Mouse (Mus musculus): Measurements from ENCODE around the gene Klhdc1.

Klhdc1 gene

DNA sequence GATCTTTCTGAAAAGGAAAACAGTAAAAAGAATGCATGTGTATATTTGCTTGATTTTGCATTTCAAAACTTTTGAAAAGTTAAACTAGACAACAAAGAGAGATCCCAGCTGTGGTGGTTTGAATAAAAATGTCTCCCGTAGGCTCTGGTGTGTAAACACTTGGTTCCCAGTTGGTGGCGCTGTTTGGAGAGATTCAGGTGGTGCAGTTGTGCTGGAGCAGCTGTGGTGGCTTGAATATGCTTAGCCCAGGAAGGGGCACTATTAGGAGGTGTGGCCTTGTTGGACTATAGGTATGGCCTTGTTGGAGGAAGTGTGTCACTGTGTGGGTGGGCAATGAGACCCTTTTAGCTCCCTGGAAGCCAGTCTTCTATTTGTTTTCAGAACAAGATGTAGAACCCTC is 11.7 kb upstream of the Klhdc1 start:
- DNase-seq (ENCODE audit: low spot score): no peak

DNA sequence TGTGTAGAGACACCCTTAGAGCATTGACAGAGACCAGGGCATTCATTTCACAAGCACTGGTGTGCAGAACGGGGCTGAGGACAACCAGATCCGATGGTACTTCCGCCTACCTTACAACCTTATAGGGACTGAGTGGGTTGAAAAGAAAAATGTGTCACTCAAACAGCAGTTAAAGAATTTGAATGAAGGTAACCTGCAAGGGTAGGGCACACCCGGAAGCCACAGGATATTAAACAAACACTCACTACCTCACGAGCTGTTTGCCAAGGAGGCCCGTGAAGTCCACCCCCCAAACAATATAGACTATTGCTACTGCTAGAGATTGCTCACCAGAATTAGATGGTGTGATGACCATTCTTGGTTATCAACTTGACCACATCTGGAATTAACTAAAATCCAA is 5.2 kb upstream of the Klhdc1 start:
- no peak for DNase-seq (ENCODE audit: low spot score)

DNA sequence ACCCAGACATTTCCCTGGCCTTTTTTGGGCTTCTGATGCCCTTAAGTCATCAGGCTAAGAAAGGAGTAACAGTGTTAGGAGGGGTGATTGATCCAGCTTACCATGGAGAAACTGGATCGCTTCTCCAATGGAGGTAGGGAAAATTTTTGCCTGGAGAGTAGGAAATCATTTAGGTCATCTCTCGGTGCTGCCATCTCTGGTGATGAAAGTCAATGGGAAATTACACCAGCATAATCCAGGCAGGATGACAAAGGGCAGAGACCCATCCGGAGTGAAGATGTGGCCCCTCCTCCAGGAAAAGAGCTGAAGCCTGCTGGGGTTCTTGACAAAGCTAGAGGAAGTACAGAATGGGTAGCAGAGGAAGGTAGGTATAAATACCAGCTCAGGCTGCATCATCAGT is 2.7 kb upstream of the Klhdc1 start:
- no peak for DNase-seq (ENCODE audit: low spot score)

DNA sequence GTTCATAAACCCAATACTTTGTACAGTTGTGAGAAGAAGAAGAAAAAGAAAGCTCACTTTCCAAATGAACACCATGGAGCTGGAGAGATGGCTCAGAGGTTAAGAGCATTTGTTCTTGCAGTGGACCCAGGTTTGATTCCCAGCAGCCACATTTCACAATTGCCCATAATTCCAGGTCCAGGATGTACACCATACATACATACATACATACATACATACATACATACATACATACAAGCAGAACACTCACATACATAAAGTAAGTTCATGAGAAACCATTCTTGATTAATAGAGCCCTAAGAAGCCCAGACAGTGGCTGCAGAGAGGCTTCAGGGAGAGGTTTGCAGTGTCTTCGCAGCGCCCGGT is 412 bp downstream of the Klhdc1 start:
- no peak for DNase-seq (ENCODE audit: low spot score)

DNA sequence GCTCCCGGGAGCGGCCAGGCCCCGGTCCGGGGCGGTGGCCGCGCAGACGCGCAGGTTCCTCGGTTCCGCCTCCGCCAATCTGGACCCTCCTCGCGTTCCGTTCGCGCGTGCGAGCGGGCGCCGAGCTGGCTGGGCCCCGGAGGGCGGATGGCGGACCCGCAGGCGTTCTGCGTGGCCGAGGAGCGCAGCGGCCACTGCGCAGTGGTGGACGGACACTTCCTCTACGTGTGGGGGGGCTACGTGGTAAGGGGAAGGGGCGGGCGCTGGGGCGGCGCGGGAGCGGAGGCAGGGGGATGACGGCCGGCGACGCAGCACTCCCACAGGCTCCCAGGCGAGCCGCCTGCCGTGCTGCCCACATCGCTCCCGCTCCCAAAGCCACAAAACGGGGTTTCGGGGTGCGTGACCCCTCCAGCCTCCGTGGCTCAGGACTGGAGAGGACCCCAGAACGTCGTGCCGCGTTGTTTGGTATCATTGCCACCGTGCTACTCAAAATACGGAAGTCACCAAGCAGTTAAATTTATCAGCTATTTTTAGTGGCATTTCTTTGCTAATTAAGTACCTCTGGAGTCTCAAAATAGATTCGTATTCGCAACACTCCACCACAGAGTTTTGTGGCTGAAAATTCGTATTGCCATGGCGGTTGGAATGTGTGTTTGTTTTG is 925 bp downstream of the Klhdc1 start:
- DNase-seq (ENCODE audit: low spot score): peak; percentile 72

DNA sequence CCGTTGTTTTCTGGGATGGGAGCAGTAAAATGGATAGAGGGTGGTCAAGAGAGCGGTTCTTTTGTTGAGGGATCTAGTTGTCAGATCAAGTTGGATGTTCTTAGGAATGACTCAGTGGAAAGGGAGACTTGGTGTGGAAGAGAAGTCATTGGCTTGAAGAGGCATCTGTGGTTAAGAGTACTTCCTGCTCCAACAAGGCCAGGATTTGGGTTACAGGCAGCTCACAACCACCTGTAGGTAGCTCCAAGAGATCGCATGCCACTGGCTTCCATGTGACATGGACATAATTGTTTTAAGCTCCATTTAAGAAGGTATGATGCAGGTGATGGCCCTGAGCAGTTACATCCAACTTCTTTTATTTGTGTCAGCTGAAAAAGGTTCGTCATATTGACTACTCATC is 8.8 kb downstream of the Klhdc1 start:
- no peak for DNase-seq (ENCODE audit: low spot score)

DNA sequence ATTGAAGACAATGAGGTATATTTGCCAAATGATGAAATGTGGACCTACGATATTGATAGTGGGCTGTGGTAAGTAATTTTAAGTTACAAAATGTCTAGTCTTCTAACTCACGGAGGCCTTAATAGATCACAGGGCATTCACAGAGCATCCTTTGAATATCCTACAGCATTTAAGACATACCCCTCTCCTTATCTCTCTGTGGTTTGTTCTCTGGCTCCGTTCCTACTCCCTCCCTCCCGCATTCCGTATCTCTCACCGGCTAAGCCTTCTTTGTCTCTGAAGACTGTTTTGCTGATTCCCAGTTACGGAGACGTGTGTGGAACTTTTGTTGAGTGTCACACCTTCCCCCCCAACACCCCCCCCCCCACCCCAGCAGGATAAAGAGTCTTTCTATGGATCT is 9.8 kb downstream of the Klhdc1 start:
- DNase-seq (ENCODE audit: low spot score): no peak

DNA sequence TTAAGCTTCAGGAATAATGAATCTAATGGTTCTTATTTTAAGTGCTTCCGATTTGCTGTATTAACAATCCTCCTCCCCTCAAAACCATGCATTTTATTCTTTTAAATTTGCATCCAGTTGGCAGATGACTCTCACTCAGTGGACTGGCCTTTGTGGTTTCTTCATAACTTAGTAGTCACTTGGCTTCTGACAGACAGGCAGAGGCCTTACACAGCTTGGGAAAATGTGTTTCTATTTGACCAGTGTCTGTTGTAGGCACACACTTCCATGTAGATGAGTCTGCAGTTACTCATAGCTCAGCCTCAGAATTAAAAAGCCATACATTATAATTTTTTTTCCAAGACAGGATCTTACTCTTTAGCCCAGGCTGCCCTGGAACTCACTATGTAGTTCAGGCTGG is 12.8 kb downstream of the Klhdc1 start:
- no peak for DNase-seq (ENCODE audit: low spot score)

DNA sequence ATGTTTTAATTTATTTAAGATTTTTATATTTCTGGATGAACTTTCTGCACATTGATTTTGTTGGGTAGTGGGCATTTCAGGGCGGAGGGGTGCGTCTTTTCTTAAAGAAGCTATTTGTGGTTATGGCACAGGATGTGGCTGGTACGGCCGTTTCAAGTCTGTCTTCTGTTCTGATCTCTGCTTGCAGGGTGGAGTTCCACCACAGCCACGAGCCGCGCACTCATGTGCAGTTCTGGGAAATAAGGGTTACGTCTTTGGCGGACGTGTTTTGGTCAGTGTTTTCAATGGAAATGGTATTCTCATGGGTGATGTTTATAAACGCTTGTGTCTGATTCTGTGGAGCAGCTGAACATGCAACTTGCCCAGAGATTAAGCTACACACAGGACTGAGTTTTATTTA is 16.9 kb downstream of the Klhdc1 start:
- DNase-seq (ENCODE audit: low spot score): no peak

DNA sequence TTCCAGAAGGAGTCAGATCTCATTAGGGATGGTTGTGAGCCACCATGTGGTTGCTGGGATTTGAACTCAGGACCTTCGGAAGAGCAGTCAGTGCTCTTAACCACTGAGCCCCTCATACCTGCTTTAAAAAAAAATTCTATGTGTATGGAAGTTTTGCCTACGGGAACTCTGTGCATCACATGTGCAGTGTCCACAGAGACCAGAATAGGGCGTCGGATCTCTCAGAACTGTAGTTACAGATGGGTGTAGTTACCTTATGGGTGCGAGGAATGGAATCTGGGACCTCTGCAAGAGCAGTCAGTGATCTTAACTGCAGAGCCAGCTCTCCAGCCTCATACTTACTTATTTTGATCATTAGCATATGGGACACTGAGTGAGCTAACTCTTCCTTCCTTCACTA is 21.3 kb downstream of the Klhdc1 start:
- no peak for DNase-seq (ENCODE audit: low spot score)

DNA sequence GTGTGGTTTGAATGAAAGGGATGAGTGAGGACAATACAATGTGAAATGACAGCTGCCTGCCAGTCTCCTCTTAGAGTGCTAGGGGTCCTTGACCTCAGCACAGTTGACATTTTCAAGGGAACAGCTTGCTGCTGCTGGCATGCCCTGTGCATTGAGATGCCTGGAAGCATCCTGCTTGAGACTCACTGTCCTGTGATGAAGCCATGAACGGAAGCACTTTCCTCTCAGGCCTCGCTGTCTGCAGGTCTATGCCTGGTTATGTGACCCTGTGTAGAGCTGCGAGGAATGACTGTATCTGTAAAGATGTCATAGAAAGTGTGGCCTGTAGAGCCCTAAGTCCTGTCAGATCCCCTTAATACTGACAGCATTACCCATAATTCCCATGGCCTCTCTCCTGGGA is 24.1 kb downstream of the Klhdc1 start:
- no peak for DNase-seq (ENCODE audit: low spot score)

DNA sequence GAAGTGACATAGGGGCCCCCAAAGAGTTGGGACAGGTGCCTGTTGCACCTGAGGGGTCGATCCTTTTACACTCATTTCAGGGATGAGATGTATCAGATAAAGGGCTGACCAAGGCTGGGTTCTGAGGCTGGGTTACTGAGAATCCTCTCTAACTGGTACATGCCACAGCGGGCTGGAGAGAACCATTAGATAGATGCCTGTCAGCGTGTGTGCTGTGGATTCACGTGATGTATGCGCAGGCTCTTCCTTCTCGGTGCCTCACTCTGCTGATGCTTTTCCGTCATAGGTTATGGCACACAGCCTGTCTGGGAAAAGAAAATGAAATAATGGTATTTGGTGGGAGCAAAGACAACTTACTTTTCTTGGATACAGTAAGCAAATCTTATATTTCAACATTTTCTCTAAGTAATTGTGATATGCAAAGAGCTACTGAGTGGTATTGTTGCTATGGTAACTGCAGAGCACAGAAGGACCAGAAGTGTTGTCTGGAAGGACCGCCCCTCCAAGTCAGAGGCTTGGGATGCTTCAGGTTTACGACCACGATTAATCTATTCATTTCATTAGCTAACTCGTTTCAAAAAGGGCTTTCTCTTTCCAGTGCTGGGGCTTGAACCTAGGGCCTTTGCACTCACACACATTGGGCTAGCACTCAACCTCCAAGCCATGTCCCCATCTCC is 27.1 kb downstream of the Klhdc1 start:
- no peak for DNase-seq (ENCODE audit: low spot score)

DNA sequence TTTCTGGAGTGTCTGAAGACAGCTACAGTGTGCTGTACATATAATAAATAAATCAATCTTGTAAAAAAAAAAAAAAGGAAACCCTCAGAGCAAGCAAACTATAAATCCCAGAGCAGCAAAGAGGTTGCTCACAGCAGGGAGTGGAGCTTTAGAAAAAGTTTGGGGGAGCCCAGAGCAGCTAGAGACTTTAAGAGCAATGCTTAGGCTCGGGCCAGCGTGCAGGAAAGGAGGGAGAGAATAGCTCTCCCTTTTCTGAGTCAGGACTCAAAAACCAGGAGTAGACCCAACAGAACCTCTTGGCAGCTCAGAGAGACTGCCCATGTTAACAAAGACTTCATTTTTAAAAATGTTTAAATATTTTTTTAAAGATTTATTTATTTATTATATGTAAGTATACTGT is 28.0 kb downstream of the Klhdc1 start:
- no peak for DNase-seq (ENCODE audit: low spot score)

DNA sequence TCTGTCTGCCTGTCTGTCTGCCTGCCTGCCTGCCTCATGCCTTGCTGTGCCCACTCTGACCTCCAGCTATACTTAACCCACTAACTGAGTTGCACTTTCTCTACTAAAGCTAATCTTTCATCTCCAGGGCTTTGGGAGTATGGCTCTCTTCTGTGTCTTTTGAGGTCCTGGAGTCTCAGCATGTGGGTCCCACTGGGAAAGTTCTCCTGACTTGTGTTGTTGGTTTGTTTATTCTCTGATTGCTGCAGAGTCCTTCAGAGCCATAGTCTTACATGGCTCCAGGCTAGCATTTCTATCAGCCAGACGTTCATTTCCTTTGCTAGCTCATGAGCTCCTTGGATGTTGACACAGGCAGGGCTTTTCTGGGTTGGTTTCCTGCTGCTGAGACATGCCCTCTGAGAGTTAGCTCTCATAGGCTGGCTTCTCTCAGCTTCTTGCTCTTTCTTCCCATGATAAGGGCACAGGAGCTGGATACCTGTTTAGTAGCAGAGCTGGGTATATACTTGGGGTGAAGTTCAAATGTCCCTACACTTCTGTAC is 39.0 kb downstream of the Klhdc1 start:
- DNase-seq (ENCODE audit: low spot score): no peak

DNA sequence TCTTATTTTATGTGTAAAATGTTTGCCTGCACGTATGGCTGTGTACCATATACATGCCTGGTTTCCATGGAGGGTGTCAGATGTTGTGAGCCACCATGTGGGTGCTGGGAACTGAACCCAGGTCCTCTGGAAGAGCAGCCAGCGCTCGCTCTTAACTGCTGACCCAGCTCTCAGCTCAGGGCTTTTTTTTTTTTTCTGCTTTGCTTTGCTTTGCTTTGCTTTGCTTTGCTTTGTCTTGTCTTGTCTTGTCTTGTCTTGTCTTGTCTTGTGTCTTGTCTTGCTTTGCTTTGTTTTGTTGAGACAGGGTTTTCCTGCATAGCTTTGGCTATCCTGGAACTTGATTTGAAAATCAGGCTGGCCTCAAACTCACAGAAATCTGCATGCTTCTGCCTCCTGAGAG is 39.9 kb downstream of the Klhdc1 start:
- DNase-seq (ENCODE audit: low spot score): no peak

DNA sequence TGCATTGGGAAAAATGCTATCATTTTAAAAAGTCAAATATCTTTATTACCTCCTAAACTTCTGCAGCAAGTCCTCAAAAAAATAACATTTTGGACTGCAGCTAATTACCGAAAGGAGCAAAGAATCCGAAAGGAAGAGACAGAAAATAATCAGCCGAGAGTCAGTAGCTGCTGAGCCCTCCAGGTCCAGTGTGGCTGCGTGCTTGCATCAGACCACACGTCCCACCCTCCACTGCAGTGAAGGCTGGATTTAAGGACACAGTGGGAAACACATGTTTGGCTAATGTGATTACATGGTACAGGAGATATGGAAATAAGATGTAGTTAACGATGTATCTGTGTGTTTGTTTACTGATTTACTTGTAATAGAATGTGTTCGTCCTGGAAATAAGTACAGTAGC is 42.2 kb downstream of the Klhdc1 start:
- DNase-seq (ENCODE audit: low spot score): no peak

DNA sequence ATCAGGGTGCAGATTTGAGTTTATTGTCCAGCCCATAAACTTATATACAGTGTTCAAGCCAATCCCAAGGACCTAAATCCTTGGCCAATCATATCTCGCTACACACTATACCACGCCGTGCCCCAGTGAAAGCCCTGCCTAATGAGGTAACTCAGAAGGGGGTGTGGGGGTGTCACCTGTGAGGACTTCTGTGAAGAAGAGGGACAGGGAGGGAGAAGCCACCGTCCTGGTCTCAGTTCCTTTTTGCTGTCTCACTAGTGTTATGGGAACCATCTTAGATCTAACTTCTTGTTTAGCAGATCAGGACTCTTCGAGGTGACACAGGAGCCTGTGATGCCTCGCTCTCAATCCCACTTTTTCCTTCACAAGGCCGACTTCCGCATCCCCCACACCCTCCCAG is 46.6 kb downstream of the Klhdc1 start:
- DNase-seq (ENCODE audit: low spot score): no peak

DNA sequence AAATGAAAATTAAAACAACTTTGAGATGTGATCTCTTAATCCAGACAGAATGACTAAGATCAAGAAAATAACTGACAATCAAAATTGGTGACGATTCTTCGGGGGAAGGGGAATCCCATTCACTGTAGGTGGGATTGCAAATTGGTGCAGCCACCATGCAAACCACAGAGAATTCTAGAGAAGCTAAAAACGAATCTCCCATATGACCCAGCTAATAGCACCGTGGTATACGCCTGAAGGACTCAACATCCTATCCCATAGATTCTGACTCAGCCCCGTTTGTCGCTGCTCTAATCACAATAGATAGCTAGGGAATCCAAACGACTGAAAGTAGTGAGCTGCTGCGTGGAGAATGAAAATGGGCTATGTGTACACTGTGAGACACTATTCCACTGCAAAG is 47.7 kb downstream of the Klhdc1 start:
- no peak for DNase-seq (ENCODE audit: low spot score)

DNA sequence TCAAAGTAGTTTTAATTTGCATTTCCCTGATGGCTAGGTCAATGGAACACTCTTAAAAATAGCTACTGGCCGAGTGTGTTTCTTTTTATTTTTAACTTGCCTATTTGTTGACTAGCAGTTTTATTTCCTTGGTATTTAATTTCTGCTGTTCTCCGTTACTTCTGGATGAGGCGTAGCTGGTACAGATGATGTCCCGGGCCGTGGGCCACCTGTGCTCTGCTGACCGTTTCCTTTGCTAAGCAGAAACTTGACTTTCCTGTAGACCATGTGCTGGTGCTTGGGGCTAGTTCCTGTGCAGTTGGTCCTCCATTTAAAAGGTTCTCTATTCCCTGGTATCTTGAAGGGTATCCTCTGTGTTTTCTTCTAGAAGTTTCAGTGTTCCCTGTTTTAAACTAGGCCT is 51.4 kb downstream of the Klhdc1 start:
- no peak for DNase-seq (ENCODE audit: low spot score)

DNA sequence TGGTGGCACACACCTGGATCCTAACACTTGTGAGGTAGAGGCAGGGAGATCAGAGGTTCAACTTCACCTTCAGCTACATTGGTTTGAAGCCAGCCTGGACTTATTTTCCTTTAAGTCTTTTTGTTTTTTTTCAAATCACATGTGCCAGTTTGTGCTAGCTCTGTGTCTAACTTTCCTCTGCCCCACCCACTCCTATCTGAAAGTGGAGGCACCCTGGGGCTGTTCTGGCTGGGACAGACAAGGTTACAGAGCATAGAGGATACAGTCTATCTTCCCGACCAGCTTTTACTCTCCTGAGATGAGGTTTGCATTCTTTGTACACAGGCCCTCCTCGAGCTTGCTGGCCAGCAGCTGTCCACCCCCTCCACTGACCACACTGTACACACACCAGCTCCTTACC is 52.8 kb downstream of the Klhdc1 start:
- no peak for DNase-seq (ENCODE audit: low spot score)

DNA sequence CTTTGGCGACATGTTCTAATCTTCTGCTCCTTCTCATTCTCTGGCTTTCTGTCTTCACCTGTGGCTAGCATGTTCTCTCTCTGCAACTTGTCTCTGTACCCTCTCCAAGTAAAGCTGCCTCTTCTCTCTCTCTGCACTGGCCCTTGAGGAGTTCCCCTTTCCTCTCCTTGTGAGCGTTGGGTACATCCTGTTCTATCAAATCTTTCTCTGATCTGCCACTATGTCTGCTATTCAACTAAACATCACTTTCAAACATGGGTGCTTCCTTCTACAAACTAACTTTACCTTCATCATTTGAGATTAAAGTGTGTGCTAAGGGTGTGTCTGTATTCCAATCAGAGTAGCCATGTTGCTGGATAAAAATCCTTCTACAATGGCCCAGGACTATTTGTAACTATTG is 54.0 kb downstream of the Klhdc1 start:
- DNase-seq (ENCODE audit: low spot score): no peak

DNA sequence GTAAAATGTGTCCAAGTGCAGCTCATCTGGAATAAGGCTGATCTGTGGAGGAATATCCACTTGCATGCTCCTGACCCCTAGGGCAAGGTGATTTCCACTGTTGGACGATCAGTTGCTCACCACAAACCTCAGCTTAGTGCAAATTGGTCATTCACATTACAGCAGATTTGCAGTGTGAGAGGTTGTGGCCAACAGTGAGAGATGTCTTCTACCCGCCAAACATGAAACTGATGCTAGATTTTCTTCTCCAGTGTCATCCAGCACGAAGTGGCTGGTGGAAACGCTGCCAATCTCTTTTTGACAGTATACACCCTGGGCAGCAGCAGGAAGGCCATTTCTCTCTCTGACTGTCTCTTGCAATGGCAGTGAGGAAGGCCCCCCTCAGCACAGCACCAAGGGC is 54.7 kb downstream of the Klhdc1 start:
- DNase-seq (ENCODE audit: low spot score): no peak

DNA sequence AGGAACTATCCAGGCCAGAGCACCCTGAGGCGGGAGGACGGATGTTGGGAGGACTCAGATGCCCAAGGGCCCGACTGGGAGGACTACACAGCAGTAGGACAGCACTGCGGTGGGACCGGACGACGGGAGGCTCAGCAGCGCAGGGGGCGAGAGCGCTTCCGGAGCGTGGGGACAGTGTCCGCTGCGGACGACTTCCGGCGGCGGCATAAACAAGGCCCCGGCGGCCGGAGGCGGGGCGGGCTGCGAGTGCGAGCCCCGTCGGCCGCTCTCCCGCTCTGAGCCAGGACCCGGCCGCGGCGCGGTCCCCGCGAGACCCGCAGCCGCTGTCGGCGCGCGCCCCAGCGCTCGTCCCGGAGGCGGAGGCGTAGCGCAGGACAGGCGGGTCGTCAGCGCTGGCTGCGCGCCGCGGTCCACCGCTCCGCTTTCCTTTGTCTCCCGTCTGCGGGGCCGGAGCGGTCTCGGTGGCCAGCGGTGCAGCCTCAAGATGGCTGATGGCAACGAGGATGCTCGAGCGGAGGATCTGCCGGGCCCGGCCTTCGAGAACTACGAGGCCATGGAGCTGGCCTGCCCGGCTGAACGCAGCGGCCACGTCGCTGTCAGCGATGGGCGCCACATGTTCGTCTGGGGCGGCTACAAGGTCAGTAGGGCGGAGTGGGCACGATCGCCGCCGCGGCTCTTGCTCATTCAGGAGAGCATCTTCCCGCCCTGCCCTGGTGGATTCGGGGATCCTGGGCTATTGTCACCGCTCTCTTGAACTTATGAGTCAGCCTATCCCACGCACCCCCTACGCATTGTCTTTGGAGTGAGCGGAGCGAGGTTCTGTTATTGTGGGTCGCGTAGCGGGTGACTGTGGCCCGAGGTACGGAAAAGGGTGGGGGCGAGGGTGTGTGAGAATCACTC is 55.8 kb downstream of the Klhdc1 start, which contains the start of gene Klhdc2:
Klhdc2 (plus strand) TSS at position 171 of the 900 bp plus-strand sequence.
- DNase-seq (ENCODE audit: low spot score): peak; percentile 87

Measured in urinary bladder, postnatal 14 days (tissue).